Mouse (Mus musculus): ENCODE results near the gene Gm13277.
"Not testable (repeated sequence)": the region's sequence is repeated elsewhere in the genome, so short reads cannot be mapped to it uniquely, and the experiment has no call there.

Gm13277 gene

DNA sequence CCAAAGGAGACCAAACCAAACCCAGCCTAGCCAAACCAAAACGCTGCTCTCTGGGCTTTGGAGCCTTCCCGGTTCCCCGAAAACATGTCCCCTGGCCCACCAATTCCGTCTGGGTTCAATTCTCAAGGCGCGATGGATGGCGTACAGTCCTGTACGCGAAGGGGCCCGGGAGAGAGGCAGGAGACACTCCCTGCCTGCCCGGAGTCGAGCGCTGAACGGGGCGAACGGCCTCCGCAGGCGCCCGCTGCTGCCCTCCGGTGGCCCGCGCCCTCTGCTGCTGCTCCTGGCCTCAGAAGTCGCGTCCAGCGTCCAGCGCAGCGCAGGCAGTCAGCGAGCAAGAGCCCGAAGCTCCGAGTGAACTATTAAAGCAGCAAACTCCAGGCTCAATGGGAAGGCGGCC, 6.1 kb upstream of the Gm13277 start:
- DNase-seq (ENCODE audit: extremely low spot score, low read depth, low spot score): not testable (repeated sequence)

DNA sequence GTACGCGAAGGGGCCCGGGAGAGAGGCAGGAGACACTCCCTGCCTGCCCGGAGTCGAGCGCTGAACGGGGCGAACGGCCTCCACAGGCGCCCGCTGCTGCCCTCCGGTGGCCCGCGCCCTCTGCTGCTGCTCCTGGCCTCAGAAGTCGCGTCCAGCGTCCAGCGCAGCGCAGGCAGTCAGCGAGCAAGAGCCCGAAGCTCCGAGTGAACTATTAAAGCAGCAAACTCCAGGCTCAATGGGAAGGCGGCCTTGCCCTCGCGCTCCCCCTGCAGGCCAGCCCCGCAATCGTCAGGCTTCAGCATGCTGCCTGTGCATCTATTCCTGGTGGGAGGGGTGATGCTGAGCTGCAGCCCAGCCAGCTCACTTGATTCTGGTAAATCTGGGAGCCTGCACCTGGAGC, 3.0 kb upstream of the Gm13277 start, which contains the start of gene Gm13276:
TSS of gene Gm13276 (plus strand) at position 301 of the 400 bp plus-strand sequence.
- not testable (repeated sequence) for DNase-seq (ENCODE audit: extremely low spot score, low read depth, low spot score)

- DNase-seq (ENCODE audit: extremely low spot score, low read depth, low spot score): not testable (repeated sequence)
Observed at GRCm38 (mm10) chr4:88791250-88791649, 2.8 kb downstream of the Gm13277 start, which contains the start of gene Gm13278. TSS of gene Gm13278 (plus strand) at chr4:88791550.

GRCm38 (mm10) chr4:88793936-88794675, 5.7 kb downstream of the Gm13277 start, which contains the start of gene Gm13275:
TSS of gene Gm13275 (plus strand) at chr4:88794487.
- not testable (repeated sequence) for DNase-seq (ENCODE audit: extremely low spot score, low read depth, low spot score)

DNA sequence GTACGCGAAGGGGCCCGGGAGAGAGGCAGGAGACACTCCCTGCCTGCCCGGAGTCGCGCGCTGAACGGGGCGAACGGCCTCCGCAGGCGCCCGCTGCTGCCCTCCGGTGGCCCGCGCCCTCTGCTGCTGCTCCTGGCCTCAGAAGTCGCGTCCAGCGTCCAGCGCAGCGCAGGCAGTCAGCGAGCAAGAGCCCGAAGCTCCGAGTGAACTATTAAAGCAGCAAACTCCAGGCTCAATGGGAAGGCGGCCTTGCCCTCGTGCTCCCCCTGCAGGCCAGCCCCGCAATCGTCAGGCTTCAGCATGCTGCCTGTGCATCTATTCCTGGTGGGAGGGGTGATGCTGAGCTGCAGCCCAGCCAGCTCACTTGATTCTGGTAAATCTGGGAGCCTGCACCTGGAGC, 8.7 kb downstream of the Gm13277 start, which contains the start of gene Gm13279:
TSS of gene Gm13279 (plus strand) at position 301 of the 400 bp plus-strand sequence.
- not testable (repeated sequence) for DNase-seq (ENCODE audit: extremely low spot score, low read depth, low spot score)

GRCm38 (mm10) chr4:88799365-88799764, 10.9 kb downstream of the Gm13277 start, which contains the start of gene Gm13285:
TSS of gene Gm13285 (plus strand) at chr4:88799665.
- DNase-seq (ENCODE audit: extremely low spot score, low read depth, low spot score): not testable (repeated sequence)

DNA sequence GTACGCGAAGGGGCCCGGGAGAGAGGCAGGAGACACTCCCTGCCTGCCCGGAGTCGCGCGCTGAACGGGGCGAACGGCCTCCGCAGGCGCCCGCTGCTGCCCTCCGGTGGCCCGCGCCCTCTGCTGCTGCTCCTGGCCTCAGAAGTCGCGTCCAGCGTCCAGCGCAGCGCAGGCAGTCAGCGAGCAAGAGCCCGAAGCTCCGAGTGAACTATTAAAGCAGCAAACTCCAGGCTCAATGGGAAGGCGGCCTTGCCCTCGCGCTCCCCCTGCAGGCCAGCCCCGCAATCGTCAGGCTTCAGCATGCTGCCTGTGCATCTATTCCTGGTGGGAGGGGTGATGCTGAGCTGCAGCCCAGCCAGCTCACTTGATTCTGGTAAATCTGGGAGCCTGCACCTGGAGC, 14.5 kb downstream of the Gm13277 start, which contains the start of gene Gm13287:
TSS of gene Gm13287 (plus strand) at position 301 of the 400 bp plus-strand sequence.
- not testable (repeated sequence) for DNase-seq (ENCODE audit: extremely low spot score, low read depth, low spot score)

DNA sequence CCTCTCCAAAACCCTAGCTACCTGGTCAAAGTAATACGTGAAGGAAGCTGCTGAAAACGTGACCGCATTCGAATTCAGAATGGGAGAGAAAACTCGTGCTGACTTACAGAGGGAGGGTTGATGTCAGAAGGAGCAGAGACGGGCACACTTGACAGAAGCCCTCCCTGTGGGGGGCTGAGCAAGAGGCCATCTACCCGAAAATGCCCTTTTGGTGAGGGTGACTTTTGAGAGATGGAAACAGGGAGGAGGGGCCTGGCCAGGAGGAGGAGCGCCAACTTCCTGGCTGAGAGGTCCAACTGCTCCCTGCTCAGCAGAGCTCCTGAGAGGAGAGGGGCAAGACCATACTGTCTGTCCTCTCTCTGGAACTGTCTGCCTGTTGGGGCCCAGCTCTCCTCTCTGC, 16.8 kb downstream of the Gm13277 start, which contains the start of gene Gm13288:
TSS of gene Gm13288 (plus strand) at position 301 of the 400 bp plus-strand sequence.
- not testable (repeated sequence) for DNase-seq (ENCODE audit: extremely low spot score, low read depth, low spot score)

DNA sequence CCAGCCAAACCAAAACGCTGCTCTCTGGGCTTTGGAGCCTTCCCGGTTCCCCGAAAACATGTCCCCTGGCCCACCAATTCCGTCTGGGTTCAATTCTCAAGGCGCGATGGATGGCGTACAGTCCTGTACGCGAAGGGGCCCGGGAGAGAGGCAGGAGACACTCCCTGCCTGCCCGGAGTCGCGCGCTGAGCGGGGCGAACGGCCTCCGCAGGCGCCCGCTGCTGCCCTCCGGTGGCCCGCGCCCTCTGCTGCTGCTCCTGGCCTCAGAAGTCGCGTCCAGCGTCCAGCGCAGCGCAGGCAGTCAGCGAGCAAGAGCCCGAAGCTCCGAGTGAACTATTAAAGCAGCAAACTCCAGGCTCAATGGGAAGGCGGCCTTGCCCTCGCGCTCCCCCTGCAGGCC, 17.3 kb downstream of the Gm13277 start:
- not testable (repeated sequence) for DNase-seq (ENCODE audit: extremely low spot score, low read depth, low spot score)

GRCm38 (mm10) chr4:88815928-88816327, 27.5 kb downstream of the Gm13277 start, which contains the start of gene Ifna7:
TSS of gene Ifna7 (plus strand) at chr4:88816228.
- DNase-seq (ENCODE audit: extremely low spot score, low read depth, low spot score): no peak

GRCm38 (mm10) chr4:88819659-88820058, 31.2 kb downstream of the Gm13277 start, which contains the start of gene Ifna11:
TSS of gene Ifna11 (plus strand) at chr4:88819959.
- DNase-seq (ENCODE audit: extremely low spot score, low read depth, low spot score): no peak

DNA sequence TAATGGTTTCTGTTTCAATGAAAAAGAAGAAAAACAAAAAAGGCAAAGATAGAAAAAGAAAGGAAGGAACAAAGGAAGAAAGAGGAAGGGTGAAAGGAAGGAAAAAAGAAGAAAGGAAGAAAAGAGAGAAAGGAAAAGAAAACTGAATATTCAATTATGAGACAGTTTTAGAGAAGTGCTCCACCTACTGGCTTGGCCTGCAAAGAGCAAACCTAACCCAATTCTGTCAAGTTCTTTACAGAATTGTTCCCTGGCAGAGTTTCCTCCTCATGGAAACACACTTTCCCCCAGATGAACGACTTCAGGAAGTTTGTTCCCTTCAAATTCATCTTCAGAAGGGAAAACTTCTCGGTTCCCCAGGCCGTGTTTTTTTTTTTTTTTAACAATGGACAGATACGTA, 34.6 kb downstream of the Gm13277 start:
- DNase-seq (ENCODE audit: extremely low spot score, low read depth, low spot score): no peak

- DNase-seq (ENCODE audit: extremely low spot score, low read depth, low spot score): not testable (repeated sequence)
Observed at GRCm38 (mm10) chr4:88827116-88827515, 38.7 kb downstream of the Gm13277 start, which contains the start of gene Ifna6. TSS of gene Ifna6 (plus strand) at chr4:88827416.

DNA sequence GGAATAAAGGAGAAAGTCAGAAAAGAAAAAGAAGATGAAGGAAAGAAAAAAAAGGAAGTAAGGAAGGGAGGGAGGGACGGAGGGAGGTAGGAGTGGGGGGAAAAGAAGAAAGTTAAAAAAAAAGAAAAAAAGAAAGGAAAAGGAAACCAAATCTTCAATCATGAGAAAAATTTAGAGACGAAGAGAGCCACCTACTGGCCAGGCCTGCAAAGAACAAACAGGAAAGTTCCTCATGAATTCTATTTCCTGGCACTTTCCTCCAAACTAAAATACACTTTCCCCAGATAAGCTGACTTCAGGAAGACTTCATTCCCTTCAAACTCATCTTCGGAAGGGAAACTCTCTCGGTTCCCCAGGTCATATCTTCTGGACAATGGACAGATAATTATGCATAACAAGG, 42.1 kb downstream of the Gm13277 start:
- no peak for DNase-seq (ENCODE audit: extremely low spot score, low read depth, low spot score)

DNA sequence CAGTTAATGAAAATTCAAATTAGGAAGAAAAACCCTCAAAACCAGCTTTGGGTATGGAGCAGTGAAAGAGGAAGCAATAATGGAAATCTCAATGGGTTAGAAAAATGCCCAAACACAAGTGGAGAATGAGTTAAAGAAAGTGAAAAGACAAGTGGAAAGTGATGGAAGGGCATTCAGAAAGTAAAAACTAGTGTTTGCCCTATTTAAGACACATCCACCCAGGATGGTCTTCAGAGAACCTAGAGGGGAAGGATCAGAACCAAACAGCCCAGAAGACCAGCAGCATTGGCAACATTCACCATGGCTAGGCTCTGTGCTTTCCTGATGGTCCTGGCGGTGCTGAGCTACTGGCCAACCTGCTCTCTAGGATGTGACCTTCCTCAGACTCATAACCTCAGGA, 46.8 kb downstream of the Gm13277 start, which contains the start of gene Ifna5:
TSS of gene Ifna5 (plus strand) at position 301 of the 400 bp plus-strand sequence.
- not testable (repeated sequence) for DNase-seq (ENCODE audit: extremely low spot score, low read depth, low spot score)

Measured in hindlimb bud, embryonic 11.5 days (tissue).